Mouse (Mus musculus) intestine, embryonic 16.5 days (tissue): ENCODE measurements at regions not wholly inside any gene's neighbourhood (a gene's known extent, or its start where the extent isn't known, plus 50 kb on each side); places are given as distances from the start of the nearest gene placed in this dataset.
A peak's percentile ranks its signal among the peaks of the same experiment; 100 is the strongest.

Source experiments
- ATAC-seq: fragments of 200-750 bp; cut with Nextera tagmentation; 2 replicates; pipeline ENCODE4 v1.8.0; 2017; ENCODE audit warnings: moderate TSS enrichment, moderate library complexity
- H3K27ac ChIP-seq: fragments of 300-500 bp; sonication (generic); 2 replicates; pipeline ENCODE4 v1.5.1; 2014; ENCODE audit warnings: mild to moderate bottlenecking, low read length
- H3K27me3 ChIP-seq: fragments of 300-500 bp; sonication (generic); replicated peaks from 2 replicates; pipeline ENCODE4 v1.6.1; 2014; ENCODE audit warnings: low read length, control low read depth, mixed read lengths; ENCODE audit not compliant: control insufficient read depth, insufficient read depth
- H3K36me3 ChIP-seq: fragments of 300-500 bp; sonication (generic); 2 replicates; pipeline ENCODE4 v1.6.1; 2014; ENCODE audit warnings: low read length, control low read depth; ENCODE audit not compliant: control insufficient read depth, insufficient read depth
- H3K4me1 ChIP-seq: fragments of 300-500 bp; sonication (generic); 2 replicates; pipeline ENCODE4 v1.6.1; 2014; ENCODE audit warnings: low read length, control low read depth, mixed read lengths; ENCODE audit not compliant: control insufficient read depth, insufficient read depth
- H3K4me2 ChIP-seq: fragments of 300-500 bp; sonication (generic); 2 replicates; pipeline ENCODE4 v1.6.1; 2014; ENCODE audit warnings: low read depth, low read length, control low read depth
- H3K4me3 ChIP-seq: fragments of 300-500 bp; sonication (generic); 2 replicates; pipeline ENCODE4 v1.5.1; 2014; ENCODE audit warnings: mild to moderate bottlenecking, low read length
- H3K9ac ChIP-seq: fragments of 300-500 bp; sonication (generic); 2 replicates; pipeline ENCODE4 v1.6.1; 2014; ENCODE audit warnings: low read depth, low read length
- H3K9me3 ChIP-seq: fragments of 300-500 bp; sonication (generic); 2 replicates; pipeline ENCODE4 v1.6.1; 2016; ENCODE audit warnings: low read length, control low read depth; ENCODE audit not compliant: control insufficient read depth
- WGBS: fragments of 180-500 bp; shearing (Covaris S2); extraction: QIAGEN DNeasy Blood & Tissue Kit; methylation state at CpG from one replicate; pipeline ENCODE4 v1.1.7; 2014; 5-methylcytosine and 5-hydroxymethylcytosine counted together

DNA sequence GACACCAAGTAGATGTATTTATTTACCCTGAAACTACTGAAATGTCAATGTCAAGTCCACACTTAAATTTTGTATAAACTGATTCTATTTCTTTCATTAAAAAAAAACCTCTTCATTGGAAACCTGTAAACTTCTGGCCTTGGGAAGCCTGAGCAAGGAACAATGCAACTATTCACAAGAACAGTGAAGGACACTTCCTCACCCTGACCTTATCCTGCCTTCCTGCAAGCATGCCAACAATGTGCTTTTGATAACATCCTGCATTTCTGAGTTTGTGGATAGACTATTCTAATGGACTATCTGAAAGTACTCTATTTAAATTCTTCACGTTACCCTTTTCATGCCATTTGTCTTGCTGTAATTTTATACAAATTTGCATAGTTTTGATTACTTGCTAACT lies 53.1 kb upstream of the Nabp1 start:
- no peaks in the 10 kb centered on the region for H3K9me3 ChIP-seq
- no peaks in the 10 kb centered on the region for H3K27me3 ChIP-seq
- 61% methylated on average over 1 of the region's 1 CpGs for WGBS
- no peak overlapping the region for H3K4me2 ChIP-seq
- no peak for ATAC-seq
- H3K27ac ChIP-seq, result no peak overlapping the region
- no peak overlapping the region for H3K4me3 ChIP-seq
- no peaks in the 10 kb centered on the region for H3K4me1 ChIP-seq
- no peak overlapping the region for H3K9ac ChIP-seq
- no peaks in the 10 kb centered on the region for H3K36me3 ChIP-seq

DNA sequence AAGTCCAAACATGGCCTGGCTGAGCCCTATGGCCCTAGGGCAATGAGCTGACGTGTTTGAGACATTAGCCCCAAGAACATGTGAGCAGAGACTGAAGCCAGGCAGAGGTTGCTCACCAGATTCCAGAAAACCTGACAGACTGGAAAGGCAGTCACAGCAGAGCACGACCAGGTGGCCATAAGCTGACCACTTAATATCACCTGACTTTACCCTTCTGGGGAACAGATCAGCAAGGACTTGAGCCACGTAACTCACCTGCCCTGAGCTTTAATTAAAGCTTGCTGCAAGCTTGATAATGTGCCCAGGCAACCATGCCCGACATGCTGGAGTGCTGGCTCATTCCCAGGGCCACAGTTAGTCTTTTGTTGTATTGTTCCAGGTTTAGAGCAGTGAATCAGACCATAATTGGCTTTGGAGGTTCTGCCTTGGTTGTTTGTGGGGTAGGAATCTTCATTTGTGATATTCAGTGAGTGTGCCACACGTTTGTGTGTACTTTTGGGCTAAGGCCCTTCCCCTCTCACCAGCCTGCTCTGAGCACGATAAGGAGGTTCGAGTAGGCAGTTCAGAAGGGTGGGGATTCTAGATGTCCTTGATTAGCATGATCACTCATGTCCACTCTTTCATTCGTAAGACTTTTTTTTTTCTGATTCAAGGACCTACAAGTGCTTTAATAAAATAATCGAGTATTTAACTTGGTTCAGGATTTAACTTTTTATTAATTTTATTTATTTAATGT lies 52.1 kb upstream of the Nabp1 start:
- H3K36me3 ChIP-seq, result no peaks in the 10 kb centered on the region
- no peak overlapping the region for H3K4me3 ChIP-seq
- H3K4me2 ChIP-seq, result no peak overlapping the region
- peak; percentile 46 for ATAC-seq
- 68% methylated on average over 9 of the region's 9 CpGs for WGBS
- H3K4me1 ChIP-seq, result no peaks in the 10 kb centered on the region
- no peak overlapping the region for H3K9ac ChIP-seq
- H3K27me3 ChIP-seq, result no peaks in the 10 kb centered on the region
- H3K27ac ChIP-seq, result no peak overlapping the region
- H3K9me3 ChIP-seq, result no peaks in the 10 kb centered on the region

DNA sequence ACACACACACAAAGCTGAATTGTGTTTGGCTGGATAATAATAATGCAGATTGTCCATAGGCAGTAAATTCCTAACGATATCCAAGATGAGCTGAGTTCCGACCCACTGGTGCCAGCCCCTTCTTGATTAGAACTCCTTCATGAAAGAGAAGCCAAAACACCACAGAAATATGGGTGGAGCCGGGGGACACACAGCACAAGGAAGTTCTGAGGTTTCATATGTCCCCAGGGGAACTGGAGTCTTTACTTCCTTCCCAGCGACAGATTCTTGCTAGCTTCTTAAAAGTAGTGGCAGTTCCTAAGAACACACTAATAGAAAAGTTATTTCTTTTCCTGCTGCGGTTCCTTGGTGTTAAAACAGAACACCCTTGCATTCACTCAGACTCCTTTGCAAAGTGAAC lies 51.4 kb upstream of the Nabp1 start:
- WGBS, result 67% methylated on average over 5 of the region's 5 CpGs
- Histone ChIP-seq H3K4me2 (no peak overlapping the region), H3K27me3 (no peaks in the 10 kb centered on the region), H3K9ac (no peak overlapping the region), H3K9me3 (no peaks in the 10 kb centered on the region), H3K27ac (no peak overlapping the region), H3K36me3 (no peaks in the 10 kb centered on the region), H3K4me1 (no peaks in the 10 kb centered on the region), H3K4me3 (no peak overlapping the region)
- no peak for ATAC-seq

DNA sequence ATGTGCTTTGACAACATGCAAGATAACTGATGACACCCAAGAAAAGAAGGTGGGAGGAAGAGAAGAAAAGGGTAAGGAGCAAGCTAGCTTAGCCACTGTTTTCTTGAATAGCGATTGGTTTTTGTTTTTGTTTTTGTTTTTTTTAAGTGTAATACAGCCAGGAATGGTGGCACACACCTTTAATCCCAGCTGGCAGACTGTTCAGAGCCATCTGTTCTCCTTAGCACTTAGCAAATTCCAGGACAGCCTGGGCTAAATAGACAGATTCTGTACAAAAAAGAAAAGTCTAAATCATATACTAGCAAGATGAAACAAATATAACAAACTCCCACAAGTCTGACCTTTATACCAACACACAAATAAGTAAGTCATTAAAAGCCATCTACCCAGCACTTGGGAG lies 50.4 kb upstream of the Nabp1 start:
- no peak for ATAC-seq
- 95% methylated on average over 1 of the region's 1 CpGs for WGBS
- H3K4me3 ChIP-seq, result no peak overlapping the region
- H3K36me3 ChIP-seq, result no peaks in the 10 kb centered on the region
- no peaks in the 10 kb centered on the region for H3K27me3 ChIP-seq
- H3K4me2 ChIP-seq, result no peak overlapping the region
- H3K9me3 ChIP-seq, result no peaks in the 10 kb centered on the region
- no peak overlapping the region for H3K27ac ChIP-seq
- no peak overlapping the region for H3K9ac ChIP-seq
- H3K4me1 ChIP-seq, result no peaks in the 10 kb centered on the region
